Mouse (Mus musculus) G1E (cell line): ENCODE data around the gene Sf3b4.

Experiments used
- CTCF ChIP-seq: IDR thresholded peaks from 2 replicates; pipeline ENCODE4 v1.5.1; 2012; ENCODE audit warnings: low read depth, low read length, inconsistent platforms, mixed read lengths
- GATA1 ChIP-seq: IDR thresholded peaks from 2 replicates; pipeline ENCODE4 v1.6.1; 2012; ENCODE audit warnings: borderline replicate concordance, low read length, inconsistent platforms, mixed read lengths
- GATA2 ChIP-seq: IDR thresholded peaks from 2 replicates; pipeline ENCODE4 v1.6.1; 2012; ENCODE audit warnings: low read depth, low read length, inconsistent platforms, borderline replicate concordance
- POLR2AphosphoS5 ChIP-seq: IDR thresholded peaks from 2 replicates; pipeline ENCODE4 v1.6.1; 2012; ENCODE audit warnings: low read depth, low read length, inconsistent platforms; ENCODE audit not compliant: insufficient replicate concordance

DNA sequence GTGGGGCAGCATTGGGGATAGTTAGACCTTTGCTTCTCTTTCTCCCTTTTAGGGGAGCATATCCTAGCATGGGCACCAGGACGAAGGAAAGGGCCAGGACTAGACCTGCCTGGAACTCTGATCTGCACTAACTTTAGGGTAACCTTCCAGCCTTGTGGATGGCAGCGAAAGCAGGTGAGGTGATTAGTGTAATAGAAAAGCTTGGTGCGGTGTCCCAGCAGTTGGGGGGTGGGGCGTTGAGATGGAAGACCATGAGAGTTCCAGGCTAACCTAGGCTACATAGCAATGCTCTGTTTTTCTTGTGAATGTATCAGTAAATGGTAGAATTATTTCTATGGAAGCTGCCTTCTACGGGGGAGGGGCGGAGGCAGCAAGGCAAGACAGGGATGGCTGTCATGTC lies 9.1 kb upstream of the Sf3b4 start:
- TF ChIP-seq CTCF, result no peak
- no peak for TF ChIP-seq POLR2AphosphoS5
- no peak for TF ChIP-seq GATA1
- no peak for TF ChIP-seq GATA2
